Mouse (Mus musculus): Measurements from ENCODE around the gene N4bp3. TPM values are rescaled to one million over a fixed set of nuclear protein-coding genes. Genes with fewer than 3 reads are reported as not detected.
"Not testable (repeated sequence)": the region's sequence is repeated elsewhere in the genome, so short reads cannot be mapped to it uniquely, and the experiment has no call there.

The N4bp3 gene
- 10 to 100 TPM; 11.3 to 16.4 TPM for total RNA-seq (2021)
- long read RNA-seq, experiment 1, transcript N4bp3-201 (5 exons, 2,367 nt) = major isoform, 12 of 17 reads
- long read RNA-seq, experiment 1, partial matches to known transcripts = 1 of 17 reads
- long read RNA-seq, experiment 1, other reads (novel, unspliced or antisense) = 4 of 17 reads
- long read RNA-seq, experiment 2, transcript N4bp3-201 (5 exons, 2,367 nt) = major isoform, 21 of 26 reads
- long read RNA-seq, experiment 2, partial matches to known transcripts = 2 of 26 reads
- long read RNA-seq, experiment 2, other reads (novel, unspliced or antisense) = 3 of 26 reads

DNA sequence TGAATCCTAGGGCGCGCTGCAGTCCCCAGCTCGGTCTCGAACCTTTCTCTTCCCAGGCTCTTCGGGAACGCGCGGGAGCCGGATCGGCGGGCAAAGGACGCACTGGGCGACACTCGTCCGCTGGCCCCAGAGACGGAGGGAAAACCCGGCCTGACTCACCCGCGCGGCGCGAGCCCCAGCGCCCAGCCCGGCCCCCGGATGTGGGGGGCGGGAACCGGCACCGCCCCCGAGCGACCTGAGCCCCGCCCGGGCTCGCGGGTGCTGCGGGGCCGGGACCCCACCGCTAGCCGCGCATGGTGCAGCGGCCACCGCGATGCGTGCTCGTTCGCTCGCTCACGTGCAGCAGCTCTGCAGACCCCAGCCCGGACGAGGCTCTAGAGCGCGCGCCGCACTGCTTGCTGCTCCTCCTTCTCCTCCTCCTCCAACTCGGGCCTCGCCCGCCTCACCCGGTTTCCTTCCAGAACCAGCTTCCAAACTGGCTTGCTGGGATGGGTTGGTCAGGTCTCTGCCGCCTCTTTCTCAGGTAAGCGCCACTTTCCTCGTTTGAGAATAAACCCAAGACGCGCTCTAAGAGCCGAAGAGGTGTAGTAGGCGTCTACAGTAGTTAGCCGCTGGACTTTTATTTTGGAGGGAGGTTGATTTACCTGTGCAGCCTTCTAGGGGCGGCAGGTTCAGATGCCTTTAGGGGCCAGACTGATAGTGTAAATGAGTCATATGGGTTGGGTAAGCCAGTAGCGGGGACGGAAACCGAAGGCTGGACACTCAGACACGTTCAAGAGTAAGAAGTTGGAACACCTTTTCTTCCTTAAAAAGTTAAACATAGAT, at the start of gene N4bp3, which contains the start of gene D930048N14Rik:
N4bp3 (minus strand) TSS at position 152 of the 825 bp plus-strand sequence.
D930048N14Rik (plus strand) TSS at position 264 of the 825 bp plus-strand sequence.
- DNase-seq (ENCODE audit: low spot score in 2 of 2) = peak in 1 of 2 experiments; percentile 32
- H3K27ac ChIP-seq = peak within 1 kb of the TSS; percentile 82
- TF ChIP-seq CTCF (conservative IDR thresholded peaks at IDR 0.05) = no peak; the same call in 1 of the 2 replicates
- H3K4me3 ChIP-seq = peak within 1 kb of the TSS; percentile 74

- H3K27ac ChIP-seq = no peak overlapping the region
- TF ChIP-seq CTCF (conservative IDR thresholded peaks at IDR 0.05) = no peak
- DNase-seq (ENCODE audit: low spot score in 2 of 2) = no peak
- no peak overlapping the region for H3K4me3 ChIP-seq
These were observed 44.3 kb upstream of the N4bp3 start for GRCm38 (mm10) chr11:51694984-51695383.

DNA sequence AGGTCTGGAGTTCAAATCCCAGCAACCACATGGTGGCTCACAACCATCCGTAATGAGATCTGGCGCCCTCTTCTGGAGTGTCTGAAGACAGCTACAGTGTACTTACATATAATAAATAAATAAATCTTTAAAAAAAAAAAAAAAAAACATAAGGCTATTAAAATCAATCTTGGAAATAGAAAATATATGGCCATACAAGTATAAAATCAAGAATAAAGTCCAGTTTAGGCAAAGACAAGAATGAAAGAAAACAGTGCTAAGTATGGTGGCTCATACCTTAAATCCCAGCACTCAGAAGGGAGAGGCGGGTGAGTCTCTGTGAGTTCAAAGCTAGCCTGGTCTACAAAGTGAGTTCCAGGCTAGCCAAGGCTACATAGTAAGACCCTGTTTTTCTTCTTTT, 40.0 kb upstream of the N4bp3 start:
- H3K27ac ChIP-seq; DNase-seq (ENCODE audit: low spot score in 2 of 2); H3K4me3 ChIP-seq: not testable (repeated sequence)
- TF ChIP-seq CTCF (conservative IDR thresholded peaks at IDR 0.05) = peak; percentile 30

DNA sequence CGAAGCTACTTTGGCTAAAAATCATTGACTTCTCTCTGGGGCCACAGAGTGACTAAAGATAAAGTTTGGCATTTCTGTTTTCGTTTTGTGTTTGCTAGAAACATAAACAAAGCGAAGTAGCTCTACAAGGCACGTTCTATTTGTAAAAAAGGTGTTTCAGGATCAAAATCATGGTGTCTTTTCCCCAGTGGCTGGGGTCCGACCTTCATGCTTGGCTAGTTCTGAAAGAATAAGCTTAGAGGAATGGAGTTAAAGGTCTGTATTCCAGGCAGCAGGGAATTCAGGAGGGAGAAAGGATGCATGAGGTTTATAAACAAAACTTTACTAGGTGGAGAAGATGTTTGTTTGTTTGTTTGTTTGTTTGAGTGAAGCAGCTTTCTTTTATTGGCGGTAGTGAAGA, 38.7 kb upstream of the N4bp3 start:
- no peak for DNase-seq (ENCODE audit: low spot score in 2 of 2)
- Histone ChIP-seq H3K27ac (peak overlapping the region; percentile 100), H3K4me3 (peak overlapping the region; percentile 96)
- no peak for TF ChIP-seq CTCF (conservative IDR thresholded peaks at IDR 0.05)

- peak; percentile 100 for DNase-seq (ENCODE audit: low spot score in 2 of 2)
- peak within 1 kb of the TSS; percentile 96 for H3K4me3 ChIP-seq
- no peak for TF ChIP-seq CTCF (conservative IDR thresholded peaks at IDR 0.05)
- H3K27ac ChIP-seq = peak within 1 kb of the TSS; percentile 100
These were observed 38.0 kb upstream of the N4bp3 start, which contains the start of gene 0610009B22Rik for GRCm38 (mm10) chr11:51688330-51689328. 0610009B22Rik (minus strand) TSS chr11:51688874.

- no peak for DNase-seq (ENCODE audit: low spot score in 2 of 2)
- Histone ChIP-seq H3K27ac (no peak overlapping the region), H3K4me3 (no peak overlapping the region)
- no peak for TF ChIP-seq CTCF (conservative IDR thresholded peaks at IDR 0.05)
These were observed 31.3 kb upstream of the N4bp3 start for GRCm38 (mm10) chr11:51681976-51682374.

DNA sequence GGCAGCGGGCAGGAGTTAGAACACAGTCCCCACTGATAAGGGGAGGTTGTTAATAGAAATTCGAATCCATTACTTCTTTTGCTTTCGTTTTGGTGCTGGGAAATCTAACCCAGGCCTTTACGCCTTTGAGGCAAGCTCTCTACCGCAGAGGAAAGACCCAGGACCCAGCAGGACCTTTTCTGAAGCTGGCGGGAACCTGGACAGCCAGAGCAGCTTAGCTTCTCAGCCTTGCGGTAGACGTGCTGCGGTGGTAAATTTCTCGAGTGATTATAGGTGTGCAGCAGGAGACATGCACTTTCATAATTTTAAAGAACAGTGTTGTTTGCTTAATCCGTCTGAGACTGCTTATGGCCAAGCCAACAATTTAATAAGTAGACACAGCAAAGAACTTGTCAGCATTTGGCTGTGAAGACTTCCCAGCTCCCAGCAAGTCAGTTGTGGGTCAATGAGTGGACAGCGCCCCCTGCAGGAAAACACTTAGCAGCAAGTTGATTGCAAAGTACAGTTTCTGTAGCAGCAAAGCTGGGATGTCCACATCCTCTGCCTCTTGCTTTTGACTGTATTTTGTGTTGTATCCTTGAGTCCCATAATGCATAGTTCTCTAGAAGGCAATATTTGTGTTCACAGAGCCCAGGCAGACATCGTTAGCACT, 30.8 kb upstream of the N4bp3 start:
- no peak overlapping the region for H3K27ac ChIP-seq
- peak; percentile 96 for TF ChIP-seq CTCF (conservative IDR thresholded peaks at IDR 0.05)
- no peak overlapping the region for H3K4me3 ChIP-seq
- DNase-seq (ENCODE audit: low spot score in 2 of 2) = peak; percentile 89 to 93

- H3K27ac ChIP-seq = no peak overlapping the region
- no peak overlapping the region for H3K4me3 ChIP-seq
- DNase-seq (ENCODE audit: low spot score in 2 of 2) = no peak
- no peak for TF ChIP-seq CTCF (conservative IDR thresholded peaks at IDR 0.05)
These were observed 28.8 kb upstream of the N4bp3 start for GRCm38 (mm10) chr11:51679466-51679865.

- TF ChIP-seq CTCF (conservative IDR thresholded peaks at IDR 0.05) = no peak
- no peak for DNase-seq (ENCODE audit: low spot score in 2 of 2)
- Histone ChIP-seq H3K4me3 (no peak overlapping the region), H3K27ac (no peak overlapping the region)
These were observed 27.2 kb upstream of the N4bp3 start for GRCm38 (mm10) chr11:51677737-51678418.

GRCm38 (mm10) chr11:51675386-51675785, 24.7 kb upstream of the N4bp3 start:
- TF ChIP-seq CTCF (conservative IDR thresholded peaks at IDR 0.05) = no peak
- H3K4me3 ChIP-seq = no peak overlapping the region
- no peak for DNase-seq (ENCODE audit: low spot score in 2 of 2)
- H3K27ac ChIP-seq = no peak overlapping the region

DNA sequence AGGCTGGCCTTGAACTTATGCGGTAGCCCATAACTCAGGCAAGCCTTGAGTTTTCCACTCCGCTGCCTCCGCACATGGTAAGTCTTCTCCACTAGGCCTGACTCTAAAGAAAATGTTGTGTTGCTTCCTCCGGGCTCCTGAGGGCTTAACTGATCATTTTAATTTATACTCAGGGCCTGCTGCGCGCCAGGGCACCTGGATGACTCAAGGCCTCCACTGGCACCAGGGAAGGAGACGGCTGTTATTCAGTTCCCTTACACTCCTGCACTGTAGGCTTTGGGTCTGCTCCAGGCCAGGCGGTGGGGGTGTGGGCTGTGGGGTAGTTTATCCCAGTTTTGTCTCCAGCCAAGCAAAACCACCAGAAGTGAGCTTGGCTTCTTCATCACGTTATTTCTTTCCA, 22.6 kb upstream of the N4bp3 start:
- TF ChIP-seq CTCF (conservative IDR thresholded peaks at IDR 0.05) = no peak
- no peak for DNase-seq (ENCODE audit: low spot score in 2 of 2)
- H3K27ac ChIP-seq = no peak overlapping the region
- no peak overlapping the region for H3K4me3 ChIP-seq
